Mouse (Mus musculus) inflammation-experienced regulatory T-cells, adult 6 months (primary cell): ENCODE data around the gene Nlrp6. TPM values are rescaled to one million over a fixed set of nuclear protein-coding genes. Genes with fewer than 3 reads are reported as not detected.
"Not testable (repeated sequence)": the region's sequence is repeated elsewhere in the genome, so short reads cannot be mapped to it uniquely, and the experiment has no call there.

Experiments used
- ATAC-seq: one replicate; pipeline ENCODE4 v1.8.0; 2017
- polyA plus RNA-seq, 3 experiments: library from polyadenylated mRNA; unstranded; fragments of 100-300 nt; shearing (Covaris generic); gene quantifications; one replicate each; pipeline ENCODE4 v1.2.1; 2017

Gene Nlrp6
- polyA plus RNA-seq, 3 experiments from 2014 or later: not detected

DNA sequence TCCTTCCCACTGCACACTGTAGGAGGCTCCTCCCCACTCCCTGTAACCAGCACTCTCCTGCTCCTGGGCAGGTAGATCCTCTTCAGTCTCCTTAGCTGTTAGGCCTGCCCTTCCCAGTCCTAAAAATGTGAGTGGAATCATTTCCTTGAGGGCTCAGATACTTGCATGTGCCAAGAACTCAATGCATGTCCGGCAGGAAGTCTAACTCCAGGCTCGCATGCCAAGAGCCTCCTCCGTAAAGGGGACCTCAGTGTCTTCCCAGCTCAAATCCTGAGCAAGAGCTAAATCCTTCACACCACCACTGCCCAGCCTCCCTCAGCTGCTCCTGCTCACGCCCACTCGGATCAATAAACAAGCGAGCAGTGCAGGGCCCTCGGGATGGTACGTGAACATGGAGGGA lies 30.3 kb downstream of the Nlrp6 start:
- ATAC-seq: no peak

DNA sequence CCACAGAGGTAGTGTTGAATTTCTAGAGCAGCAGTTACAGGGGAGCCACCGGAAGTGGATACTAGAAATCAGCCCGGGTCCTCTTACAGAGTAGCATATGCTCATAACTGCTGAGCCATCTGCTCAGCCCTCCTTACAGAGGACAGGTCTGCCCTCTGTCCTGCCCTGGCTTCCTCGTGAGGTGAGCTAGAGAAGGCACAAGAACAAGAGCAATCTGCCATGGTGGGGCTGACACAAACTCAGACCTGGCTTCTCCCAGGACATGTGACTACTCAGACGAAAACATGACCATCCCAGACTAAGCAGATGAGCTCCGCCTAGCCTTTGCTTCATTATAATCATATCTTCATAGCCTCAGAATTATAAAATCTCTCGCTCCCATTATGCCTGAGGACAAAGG lies 31.1 kb downstream of the Nlrp6 start:
- no peak for ATAC-seq

DNA sequence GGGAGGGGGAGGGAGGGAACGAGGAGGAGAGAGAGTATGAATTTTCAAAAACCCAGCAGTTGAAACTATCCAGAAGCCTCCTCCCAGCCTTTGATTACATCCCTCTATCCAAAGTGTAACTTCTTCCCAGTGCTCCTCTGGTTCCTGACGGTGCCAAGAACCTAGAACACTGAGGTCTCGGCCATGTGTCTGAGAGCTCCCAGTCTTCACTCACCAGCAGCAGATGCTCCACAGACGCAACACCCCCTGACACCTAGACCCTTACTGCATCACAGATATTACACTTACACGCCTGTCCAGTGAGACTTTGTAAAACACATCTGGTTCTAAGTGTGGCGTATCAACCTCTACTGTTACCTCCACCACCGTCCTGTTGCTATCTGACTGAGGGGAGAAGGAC lies 31.7 kb downstream of the Nlrp6 start:
- no peak for ATAC-seq

DNA sequence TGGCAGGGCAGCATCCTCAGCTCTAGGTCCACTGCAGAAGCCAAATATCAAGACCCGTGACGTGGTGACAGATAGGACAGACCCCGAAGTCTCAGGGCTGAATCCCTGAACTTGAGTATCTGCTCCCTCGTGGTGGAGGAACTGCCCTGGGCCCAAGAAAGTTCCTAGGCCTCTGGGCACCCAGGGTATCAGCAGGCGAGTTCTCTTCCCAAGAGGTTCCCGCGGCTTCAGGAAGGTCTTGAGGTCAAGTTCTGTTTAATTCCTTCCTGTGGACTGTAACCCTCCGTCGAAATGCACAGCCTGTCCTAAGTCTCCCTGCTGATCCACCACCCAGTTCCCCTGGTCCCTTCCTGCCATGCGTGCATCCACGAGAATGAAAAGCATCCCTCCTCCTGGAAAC lies 32.4 kb downstream of the Nlrp6 start:
- ATAC-seq: no peak

DNA sequence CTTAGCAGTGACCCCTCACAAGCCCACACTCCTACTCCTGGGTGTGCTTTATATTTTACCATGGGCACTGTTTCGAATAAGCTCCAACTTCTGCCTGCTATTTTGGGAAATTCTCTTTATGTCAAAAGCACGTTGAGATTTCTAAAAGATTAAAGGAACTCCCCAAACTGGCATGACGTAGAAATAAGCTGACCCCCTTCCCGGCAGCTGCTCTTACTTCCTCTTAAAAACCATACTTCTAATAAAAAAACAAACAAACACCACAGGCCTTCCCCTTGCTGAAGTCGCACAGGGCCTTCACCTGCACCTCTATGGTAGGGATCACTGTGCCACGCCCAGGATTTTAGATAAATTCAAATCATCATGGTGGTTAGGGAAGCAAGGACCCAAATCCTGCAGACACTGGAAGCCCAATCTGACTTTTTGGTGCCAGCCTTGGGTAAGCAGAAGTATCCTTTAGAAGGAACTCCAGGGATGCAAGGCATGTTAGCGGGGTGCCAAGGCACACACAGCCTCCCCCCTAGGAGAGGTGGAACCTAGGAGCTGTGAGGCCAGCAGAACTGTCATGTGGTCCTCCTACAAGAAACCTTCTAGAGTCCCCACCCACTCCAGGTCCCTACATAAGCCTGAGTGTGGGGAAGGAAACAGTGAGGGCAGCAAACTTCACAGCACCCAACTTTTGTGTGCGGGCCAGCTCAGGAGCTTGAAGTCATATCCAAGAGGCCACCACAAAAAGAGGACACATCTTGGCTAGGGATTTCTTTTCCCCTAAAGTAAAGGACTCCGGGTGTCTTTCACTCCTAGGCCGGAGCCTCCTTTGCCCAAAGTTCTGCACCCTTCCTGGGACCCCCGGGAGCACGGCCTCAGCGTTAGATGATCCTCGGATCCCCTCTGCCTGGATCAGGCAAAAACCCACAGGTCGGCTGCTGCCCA lies 33.4 kb downstream of the Nlrp6 start:
- ATAC-seq: no peak

DNA sequence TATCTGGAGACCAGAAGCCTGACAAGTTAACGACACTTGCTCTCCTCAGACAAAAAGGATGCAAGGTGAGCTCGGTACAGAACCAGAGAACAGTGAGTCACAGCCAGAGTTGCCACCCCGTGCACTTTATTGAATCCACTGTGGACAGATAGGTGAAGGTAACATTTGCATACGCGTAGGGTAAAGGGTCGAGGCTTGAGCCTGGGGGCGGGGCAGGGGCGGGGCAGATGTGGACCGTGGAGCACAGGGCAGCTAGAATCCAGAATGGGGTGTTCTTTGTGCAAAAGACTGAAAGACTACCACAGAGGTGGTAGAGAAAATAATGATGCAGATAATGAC lies 34.0 kb downstream of the Nlrp6 start:
- ATAC-seq: no peak

DNA sequence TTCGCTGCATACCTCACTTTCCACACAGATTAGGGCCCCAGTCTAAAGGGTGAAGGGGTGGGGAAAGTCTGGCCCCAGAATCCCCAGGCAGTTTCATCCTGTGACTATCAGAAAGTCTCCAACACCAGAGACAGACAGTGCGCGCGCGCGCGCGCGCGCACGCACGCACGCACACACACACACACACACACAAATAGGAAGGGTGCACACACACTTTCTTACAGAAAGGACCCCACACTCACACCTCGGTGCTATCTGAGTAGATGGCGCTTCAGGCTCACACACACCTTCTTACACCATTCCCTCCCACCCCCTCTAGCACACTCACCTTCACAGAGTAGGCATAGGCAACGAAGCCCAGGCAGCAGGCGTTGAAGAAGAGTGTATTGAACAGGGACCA lies 34.6 kb downstream of the Nlrp6 start:
- ATAC-seq: peak; percentile 40

DNA sequence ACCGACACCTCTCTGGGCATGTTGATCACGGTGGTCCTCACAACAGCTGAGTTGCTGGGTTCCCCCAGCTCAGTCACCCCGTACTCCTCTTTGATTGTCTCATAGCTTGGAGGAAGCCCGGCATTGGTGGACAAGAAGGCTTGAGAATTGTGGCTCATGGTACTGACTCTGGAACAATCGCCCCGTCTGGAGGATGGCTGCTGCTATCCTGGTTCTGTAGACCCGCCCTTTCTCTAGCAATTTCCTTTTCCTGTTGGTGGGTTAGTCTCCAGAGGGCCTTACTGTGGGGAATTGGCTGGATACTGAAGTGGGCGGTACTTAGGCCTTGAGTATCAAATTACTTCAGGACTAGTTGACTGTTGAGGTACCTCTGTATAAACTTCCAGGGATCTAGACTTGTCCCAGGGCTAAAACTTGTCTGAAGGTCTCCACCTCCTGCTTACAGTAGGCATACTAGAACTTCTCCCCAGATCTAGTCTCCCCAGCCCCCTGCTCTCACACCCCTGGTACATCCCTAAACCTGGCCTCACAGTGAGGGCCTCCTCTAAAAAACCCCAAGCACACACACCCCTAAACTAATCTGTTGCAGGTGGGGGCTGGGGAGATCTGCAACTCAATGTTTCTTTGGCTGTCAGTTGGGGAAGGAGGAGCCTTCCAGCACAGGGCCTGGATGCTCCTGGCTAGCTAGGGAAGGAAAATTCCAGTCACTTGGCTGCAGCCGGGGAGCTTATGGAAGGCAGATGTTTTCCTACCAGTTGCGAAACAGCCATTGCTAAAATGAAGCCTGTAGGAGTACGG lies 35.3 kb downstream of the Nlrp6 start, which contains the start of the genes Gm45717 and Ifitm2:
Gm45717 (minus strand) TSS at position 180 of the 798 bp plus-strand sequence.
Ifitm2 (minus strand) TSS at position 230 of the 798 bp plus-strand sequence.
- peak; percentile 35 for ATAC-seq

DNA sequence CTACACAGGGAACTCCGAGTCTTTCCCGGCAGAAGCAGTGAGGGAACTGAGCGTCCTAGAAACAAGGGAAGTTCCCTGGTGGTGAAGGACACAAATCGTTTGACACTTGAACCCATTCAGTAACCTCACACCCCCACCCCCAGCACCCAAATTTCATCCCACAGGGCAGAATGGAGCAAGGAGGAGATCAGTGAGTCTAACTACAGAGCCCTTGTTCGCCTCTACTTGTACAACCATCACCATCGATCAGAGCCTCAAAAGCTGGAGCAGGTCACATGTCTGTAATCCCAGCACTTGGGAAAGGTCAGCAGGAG lies 35.8 kb downstream of the Nlrp6 start:
- no peak for ATAC-seq

DNA sequence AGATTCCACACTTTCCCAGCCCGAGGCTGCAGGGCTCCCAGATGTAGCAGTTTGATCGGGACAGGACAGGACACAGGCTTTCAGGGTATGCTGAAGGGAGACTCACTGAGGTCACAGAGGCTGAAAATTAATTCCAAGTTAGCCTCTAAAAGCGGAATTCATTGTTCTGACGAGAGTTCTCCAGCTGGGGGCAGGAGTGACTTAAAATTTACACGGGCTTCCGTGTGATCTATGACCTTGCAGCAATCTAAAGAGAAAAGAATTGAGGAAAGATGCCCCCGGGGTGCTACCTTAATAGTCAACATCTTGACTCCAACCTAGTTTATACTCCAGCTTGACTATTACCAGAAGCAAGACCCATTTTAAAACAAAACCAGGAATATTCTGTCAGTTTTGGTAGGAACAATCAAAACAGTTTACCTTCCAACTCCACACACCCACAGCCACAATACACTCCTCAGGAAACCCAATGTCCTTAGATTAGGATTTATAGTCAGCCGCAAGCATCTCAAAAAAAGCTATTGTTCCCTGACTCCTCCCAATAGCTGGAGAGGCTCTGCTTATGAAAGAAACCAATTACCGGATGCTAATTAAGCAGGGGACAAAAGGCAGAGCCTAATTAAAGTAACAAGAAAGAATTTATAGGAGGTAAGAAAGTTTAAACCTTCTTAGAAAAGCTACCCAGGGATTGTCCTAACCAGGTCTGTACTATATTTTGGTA lies 38.6 kb downstream of the Nlrp6 start:
- peak; percentile 43 for ATAC-seq

DNA sequence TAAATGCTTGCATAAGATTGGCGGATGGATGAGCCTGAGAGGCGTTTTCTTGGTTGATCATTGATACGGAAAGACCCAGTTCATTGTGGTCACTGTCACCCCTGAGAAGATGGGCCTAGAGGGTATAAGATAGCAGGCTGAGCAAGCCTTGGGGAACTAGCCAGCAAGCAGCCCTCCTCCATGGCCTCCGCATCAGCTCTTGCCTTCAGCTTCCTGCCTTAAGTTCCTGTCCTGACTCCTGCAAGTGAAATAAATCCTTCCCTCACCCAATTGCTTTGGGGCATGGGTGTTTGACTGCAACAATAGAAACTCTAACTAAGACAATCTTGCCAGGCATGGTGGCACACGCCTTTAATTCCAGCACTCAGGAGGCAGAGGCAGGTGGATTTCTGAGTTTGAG lies 39.3 kb downstream of the Nlrp6 start:
- no peak for ATAC-seq

DNA sequence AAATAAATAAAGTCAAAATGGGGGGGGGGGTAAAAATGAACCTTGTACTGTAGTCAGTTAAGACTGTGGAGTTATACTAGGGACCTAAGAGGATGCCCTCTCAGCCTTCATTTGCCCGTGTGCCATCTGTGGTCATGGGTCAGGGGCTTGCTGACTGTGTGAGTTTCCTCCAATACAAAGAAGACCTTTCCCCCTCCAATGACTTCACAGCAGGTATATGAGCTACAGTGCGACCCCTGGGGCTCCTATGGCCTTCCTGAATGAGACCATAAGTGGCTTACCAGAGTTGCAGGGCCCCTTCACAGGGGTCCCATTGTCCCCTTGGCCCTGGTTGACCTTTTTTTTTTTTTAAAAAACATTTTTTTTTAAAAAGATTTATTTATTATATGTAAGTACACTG lies 40.7 kb downstream of the Nlrp6 start:
- ATAC-seq: no peak

DNA sequence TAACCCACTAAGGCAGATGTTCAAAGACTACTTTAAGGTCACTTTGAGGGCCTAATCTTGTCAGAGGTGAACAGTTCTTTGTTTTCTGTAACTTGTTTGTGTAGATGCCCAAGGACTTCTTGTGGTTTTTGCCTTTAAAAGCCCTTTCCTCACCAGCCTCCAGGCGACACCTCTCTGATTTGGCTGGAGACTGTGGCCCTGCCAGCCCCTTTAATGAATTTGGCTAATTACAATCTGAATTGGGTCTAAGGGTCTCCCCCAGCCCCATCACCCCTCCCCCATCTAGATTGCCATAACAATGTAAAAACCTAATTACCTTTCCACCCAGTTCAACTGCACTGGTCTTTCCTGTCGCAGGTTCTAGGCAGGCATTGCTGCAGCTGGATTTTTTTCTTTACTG lies 42.0 kb downstream of the Nlrp6 start:
- no peak for ATAC-seq

DNA sequence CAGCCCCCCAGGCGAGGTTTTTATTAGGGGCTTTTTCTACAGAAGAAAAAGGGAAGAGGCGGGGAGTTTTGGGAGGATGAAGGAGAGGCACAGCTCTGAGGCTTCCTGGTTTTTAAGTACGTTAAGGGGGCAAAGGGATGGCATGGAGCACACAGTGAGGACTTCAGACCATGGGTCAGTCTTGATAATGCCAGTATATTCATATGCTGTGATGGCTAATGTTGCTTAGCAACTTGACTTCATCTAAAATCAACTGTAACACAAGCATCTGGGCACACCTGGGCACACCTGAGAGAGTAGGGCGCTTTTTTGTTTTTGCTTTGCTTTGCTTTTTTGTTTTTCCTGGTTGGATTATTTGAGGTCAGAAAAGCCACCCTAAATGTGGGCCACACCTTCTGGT lies 46.2 kb downstream of the Nlrp6 start, which contains the start of gene Ifitm1:
Ifitm1 (plus strand) TSS at position 301 of the 400 bp plus-strand sequence.
- no peak for ATAC-seq

DNA sequence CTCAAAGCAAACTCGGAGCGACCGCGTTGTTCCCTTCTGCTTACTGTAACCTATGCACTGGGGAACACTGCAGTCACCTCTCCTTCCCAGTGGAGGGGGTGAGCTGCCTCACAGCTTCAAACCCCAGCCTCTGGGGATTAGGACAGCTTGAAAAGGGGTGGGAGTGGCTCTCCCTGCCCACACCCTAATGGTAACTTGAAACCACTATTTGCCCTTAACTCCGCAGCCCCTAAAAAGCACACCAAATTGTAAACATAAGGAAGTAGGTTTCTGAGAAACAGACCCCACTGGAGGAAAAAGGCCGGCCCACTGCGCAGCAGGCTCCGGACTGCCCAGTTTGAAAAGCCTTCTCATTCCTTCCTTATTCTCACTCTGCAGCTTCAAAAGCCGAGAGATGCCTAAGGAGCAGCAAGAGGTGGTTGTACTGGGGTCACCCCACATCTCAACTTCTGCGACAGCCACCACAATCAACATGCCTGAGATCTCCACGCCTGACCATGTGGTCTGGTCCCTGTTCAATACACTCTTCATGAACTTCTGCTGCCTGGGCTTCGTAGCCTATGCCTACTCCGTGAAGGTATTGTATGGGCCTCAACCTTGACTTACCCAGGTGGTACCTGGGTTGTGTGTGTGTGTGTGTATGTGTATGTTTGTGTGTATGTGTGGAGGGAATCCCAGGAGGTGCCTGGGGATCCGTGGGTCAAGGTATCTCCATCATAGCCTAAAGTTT lies 47.3 kb downstream of the Nlrp6 start:
- no peak for ATAC-seq

DNA sequence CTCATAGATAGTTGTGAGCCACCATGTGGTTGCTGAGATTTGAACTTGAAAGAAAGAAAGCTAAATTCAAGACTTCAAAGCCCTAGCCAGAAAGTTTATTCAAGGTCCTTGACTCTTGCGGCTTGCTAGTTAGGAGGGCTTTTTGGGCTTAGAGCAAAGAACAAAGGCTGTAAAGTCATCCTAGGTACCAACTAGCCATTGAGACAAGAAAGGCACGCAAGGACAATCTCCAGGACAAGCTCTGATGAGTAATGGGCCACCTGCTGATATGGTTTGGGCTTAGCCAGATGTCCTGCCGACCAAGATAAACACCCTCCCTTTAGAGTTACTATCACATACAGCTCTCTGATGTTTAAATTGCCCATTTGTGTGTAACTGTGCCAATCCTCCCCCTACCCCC lies 48.0 kb downstream of the Nlrp6 start:
- ATAC-seq: not testable (repeated sequence)

DNA sequence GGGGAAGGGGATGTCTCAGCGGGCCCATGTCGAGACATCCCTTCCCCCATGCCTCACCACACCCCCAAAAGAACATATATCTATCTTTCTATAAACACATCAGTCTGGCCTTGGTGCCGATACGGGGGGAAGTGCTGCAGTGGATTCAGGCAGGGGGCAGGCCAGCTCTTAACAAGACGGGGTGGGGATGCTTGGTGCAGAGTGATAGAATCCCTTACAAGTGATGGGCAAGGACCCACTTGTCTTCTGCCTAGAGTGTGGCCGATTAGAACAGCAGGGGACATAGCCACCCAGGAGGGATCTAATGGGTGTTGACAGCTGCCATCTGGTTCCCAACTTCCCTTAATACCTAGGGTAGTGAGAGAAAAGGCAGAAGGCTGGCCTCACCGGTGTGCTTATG lies 50.2 kb downstream of the Nlrp6 start:
- no peak for ATAC-seq

DNA sequence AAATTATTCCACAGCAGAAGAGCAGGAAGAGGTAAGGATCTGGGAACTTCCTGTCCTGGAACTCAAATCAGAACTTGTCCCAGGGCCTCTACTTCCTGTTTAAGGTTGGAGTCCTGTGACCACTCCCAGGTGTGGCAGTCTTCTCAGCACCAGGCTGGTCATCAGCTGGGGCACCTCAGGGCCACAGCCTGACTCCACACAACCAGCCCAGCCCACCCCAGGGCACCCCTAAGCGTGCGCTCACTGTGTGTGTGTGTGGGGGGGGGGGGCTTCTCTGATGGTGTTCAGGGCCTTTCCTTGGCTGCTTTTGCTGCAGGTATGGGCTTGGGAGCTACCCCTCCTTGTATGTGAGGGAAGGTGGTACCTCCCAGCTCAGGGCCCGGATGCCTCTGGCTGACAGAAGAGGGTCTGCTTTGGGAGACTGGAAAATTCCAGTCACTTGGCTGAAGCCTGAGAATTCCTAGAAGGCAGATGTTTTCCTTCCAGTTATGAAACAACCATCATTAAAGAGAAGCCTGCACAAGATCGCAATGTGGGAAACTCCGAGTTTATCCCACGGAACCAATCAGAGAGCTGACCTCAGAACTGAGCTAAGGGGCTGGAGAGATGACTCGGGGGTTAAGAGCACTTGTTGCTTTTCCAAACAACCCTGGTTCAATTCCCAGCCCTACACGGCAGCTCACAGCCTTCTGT lies 50.9 kb downstream of the Nlrp6 start:
- ATAC-seq: no peak

DNA sequence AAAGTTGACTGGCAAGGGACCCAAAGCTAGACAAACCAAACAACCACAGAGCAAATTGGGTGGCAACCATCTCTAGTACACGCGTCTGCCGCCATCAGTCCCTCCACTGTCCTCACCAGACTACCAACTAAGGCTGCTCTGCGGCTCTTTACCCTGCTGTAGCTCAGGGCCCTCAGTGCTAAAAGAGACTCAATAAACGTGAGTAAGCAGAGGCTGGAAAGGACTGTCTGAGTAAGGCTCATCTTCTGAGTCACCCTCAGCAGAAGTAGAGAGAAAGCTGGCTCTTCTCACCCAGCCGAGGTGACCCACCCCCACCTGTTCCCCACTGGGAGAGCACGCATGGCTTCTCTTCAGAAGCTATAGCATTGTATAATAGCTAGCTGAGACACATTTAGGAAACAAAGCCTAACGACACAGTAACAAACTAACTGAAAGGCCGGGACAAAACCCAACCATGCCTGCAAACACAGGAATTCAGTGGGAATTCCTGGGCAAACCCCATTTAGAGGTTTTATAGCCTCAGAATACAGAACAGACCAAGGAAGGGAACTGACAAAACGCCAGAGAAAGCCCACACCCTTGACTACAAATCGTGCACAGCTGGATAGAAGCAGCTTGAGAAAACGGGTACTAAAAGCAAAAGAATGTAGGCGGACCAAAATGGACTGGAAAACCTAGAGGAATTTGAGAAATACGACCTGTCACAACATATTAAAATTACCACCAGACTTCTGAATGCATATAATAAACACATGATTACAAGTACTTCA lies 52.9 kb downstream of the Nlrp6 start:
- no peak for ATAC-seq

DNA sequence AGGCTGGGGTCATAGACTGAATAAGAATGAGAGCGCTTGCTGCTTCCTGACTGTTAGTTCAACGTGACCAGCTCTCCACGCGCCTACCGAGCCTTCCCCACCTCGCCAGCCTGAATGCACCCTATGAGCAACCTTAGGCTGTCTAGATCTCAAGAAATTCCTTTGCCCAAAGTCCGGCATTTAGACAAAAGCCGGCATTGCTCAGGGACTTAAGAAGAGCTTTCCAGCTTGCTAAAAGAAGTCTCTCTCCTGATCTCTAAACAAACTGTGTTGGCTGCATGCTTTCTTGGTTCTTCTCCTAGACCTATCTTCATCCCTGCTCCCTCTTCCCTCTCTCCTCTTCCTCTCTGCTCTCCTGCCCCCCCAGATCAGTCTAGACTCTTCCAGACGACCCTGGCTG lies 54.2 kb downstream of the Nlrp6 start:
- no peak for ATAC-seq

DNA sequence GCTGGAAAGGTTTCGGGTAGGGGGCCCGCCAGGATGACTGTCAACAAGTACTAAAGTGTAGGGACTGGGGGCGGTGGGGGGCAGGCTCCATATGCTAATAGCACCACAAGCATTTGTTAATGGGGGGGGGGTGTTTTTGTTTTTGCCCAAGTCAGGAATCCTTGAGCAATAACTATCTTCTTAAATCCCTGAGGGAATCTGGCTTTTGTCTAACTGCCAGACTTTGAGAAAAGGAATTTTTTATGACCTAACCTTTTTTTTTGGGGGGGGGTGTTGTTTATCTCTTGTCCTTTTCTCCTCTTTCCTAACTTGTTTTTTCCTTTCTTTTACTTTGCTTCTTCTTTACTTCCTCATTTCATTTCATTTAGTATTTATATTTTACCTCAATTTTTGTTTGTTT lies 54.8 kb downstream of the Nlrp6 start:
- ATAC-seq: no peak
